8 mouse cellular contexts compared by ENCODE assay signal in the genomic region with DNA sequence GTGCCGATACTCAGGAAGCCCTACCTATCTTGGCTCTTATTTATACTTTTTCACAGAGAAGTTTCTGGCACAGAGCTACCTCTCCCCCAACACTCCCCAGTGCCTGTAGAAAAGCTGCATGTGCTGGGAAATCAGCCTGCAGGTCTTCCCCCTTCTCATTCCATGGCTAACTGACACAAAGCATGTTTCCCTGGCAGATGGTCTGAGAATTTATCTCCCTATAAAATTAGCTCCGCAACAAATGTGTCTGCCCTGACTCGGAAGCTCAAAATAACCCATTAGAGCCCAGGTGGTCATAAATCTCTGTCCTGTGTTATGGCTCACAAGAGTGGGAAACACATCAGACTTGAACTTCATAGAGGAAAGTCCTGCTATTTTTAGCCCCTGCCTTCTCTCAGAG.
DNase-seq lines count a peak whose midpoint lies in the region; ATAC-seq and TF ChIP-seq lines count a peak whose summit lies in the region.

No protein-coding gene starts in this region.

- peak overlapping the region; percentile 31 for H3K4me2 ChIP-seq in heart, embryonic 11.5 days
- no peak overlapping the region for H3K4me2 ChIP-seq in midbrain, embryonic 13.5 days (replicated peaks)

- H3K27me3 ChIP-seq in heart, adult 2 months (ENCODE audit: control insufficient read depth, insufficient read depth, low read length): no peaks in the 10 kb centered on the region
- H3K27me3 ChIP-seq in heart, embryonic 11.5 days (ENCODE audit: control insufficient read depth, insufficient read depth, low read length): no peaks in the 10 kb centered on the region
- H3K27me3 ChIP-seq in midbrain, embryonic 13.5 days: no peaks in the 10 kb centered on the region

- intact Hi-C loops in heart, adult 2 months (cut with DNase I): loop anchor here (5.0 kb wide), 2 partner anchors 56 to 71 kb away; no protein-coding TSS in a partner anchor

- H3K4me3 ChIP-seq in heart, adult 2 months: no peak overlapping the region
- no peak overlapping the region for H3K4me3 ChIP-seq in heart, embryonic 11.5 days (ENCODE audit: low read depth, low read length)
- no peak overlapping the region for H3K4me3 ChIP-seq in midbrain, embryonic 13.5 days (replicated peaks)

- H3K4me1 ChIP-seq in heart, adult 2 months (ENCODE audit: control insufficient read depth, insufficient read depth, low read length): peaks cover 7% of the 10 kb centered on the region
- peaks cover 27% of the 10 kb centered on the region for H3K4me1 ChIP-seq in heart, embryonic 11.5 days (ENCODE audit: control insufficient read depth, insufficient read depth, low read length)
- H3K4me1 ChIP-seq in midbrain, embryonic 13.5 days (replicated peaks): peaks cover 34% of the 10 kb centered on the region

- WGBS in heart, adult 2 months: 9% methylated on average over 3 of the region's 3 CpGs
- WGBS in heart, embryonic 11.5 days (ENCODE audit: insufficient replicate concordance): 22% methylated on average over 3 of the region's 3 CpGs
- 55% methylated on average over 3 of the region's 3 CpGs for WGBS in midbrain, embryonic 13.5 days

- ATAC-seq in heart, embryonic 11.5 days (replicated peaks; ENCODE audit: insufficient number of reproducible peaks, low FRiP score, low TSS enrichment): no peak
- no peak for ATAC-seq in midbrain, embryonic 13.5 days

- TF ChIP-seq CTCF in heart, adult 2 months (IDR thresholded peaks at IDR 0.05): no peak

- TF ChIP-seq EP300 in heart, adult 2 months (IDR thresholded peaks at IDR 0.05; ENCODE audit: insufficient read depth, low read depth, low read length): no peak

- H3K79me2 ChIP-seq in heart, adult 2 months (replicated peaks; ENCODE audit: control insufficient read depth, insufficient read depth, low read length): no peaks in the 10 kb centered on the region

- peak overlapping the region; percentile 83 for H3K27ac ChIP-seq in heart, adult 2 months
- H3K27ac ChIP-seq in heart, embryonic 11.5 days (ENCODE audit: low read depth, low read length): peak overlapping the region; percentile 97
- H3K27ac ChIP-seq in midbrain, embryonic 13.5 days: peak overlapping the region; percentile 87

- peaks cover 6% of the 10 kb centered on the region for H3K36me3 ChIP-seq in heart, adult 2 months (ENCODE audit: control insufficient read depth, insufficient read depth, low read length)
- H3K36me3 ChIP-seq in heart, embryonic 11.5 days (ENCODE audit: control insufficient read depth, insufficient read depth, low read length): no peaks in the 10 kb centered on the region
- no peaks in the 10 kb centered on the region for H3K36me3 ChIP-seq in midbrain, embryonic 13.5 days

- DNase-seq in heart, adult 2 months: no peak
- DNase-seq in heart, adult 8-10 months (ENCODE audit: low spot score): no peak
- peak; percentile 36 to 40 for DNase-seq in cerebellum, adult 18-20 months
- no peak for DNase-seq in thymus, postnatal 25 days
- no peak for DNase-seq in adrenal gland, postnatal 4 days (ENCODE audit: low spot score in 2 of 2)
- DNase-seq in thymus, postnatal 4 days: no peak

- H3K9ac ChIP-seq in heart, adult 2 months (ENCODE audit: low read depth, low read length): peak overlapping the region; percentile 44
- peak overlapping the region; percentile 54; the same call in 1 of the 2 replicates for H3K9ac ChIP-seq in heart, embryonic 11.5 days (ENCODE audit: low read depth, low read length)
- no peak overlapping the region; the same call in 1 of the 2 replicates for H3K9ac ChIP-seq in midbrain, embryonic 13.5 days (replicated peaks)

- H3K9me3 ChIP-seq in heart, embryonic 11.5 days (replicated peaks; ENCODE audit: control insufficient read depth, low read length): no peaks in the 10 kb centered on the region
- H3K9me3 ChIP-seq in midbrain, embryonic 13.5 days: no peaks in the 10 kb centered on the region

- TF ChIP-seq POLR2A in heart, adult 2 months (IDR thresholded peaks at IDR 0.05; ENCODE audit: insufficient read depth, low read depth, low read length): no peak

Comparison
In these comparisons a context has a peak if more than half of its experiments do, and no peak if none do; other contexts are left out.
1. DNase-seq: peak in cerebellum, adult 18-20 months (2 of 2); none in heart, adult 2 months (0 of 2), heart, adult 8-10 months (single experiment), thymus, postnatal 25 days (single experiment), adrenal gland, postnatal 4 days (0 of 2) and thymus, postnatal 4 days (single experiment).
2. Peak in every context shown above with its lines, with median percentiles within 50 percentile points of each other: H3K27ac ChIP-seq.